Mouse (Mus musculus) layer of hippocampus, postnatal 25 days (tissue): ENCODE data around the gene Elovl2. TPM values are rescaled to one million over a fixed set of nuclear protein-coding genes. Genes with fewer than 3 reads are reported as not detected.
A peak's percentile ranks its signal among the peaks of the same experiment; 100 is the strongest.

Source experiments
- DNase-seq, 2 experiments: peaks; one replicate each; pipeline ENCODE4 v3.0.0; 2022; ENCODE audit warnings: mixed read lengths in 2 of 2, low spot score in 1 of 2; ENCODE audit errors: extremely low spot score in 1 of 2
- total RNA-seq, 2 experiments: library from RNA; stranded (reverse); gene quantifications; 2 replicates each; pipeline ENCODE4 v1.2.3; 2021

Elovl2 gene
- total RNA-seq, 2 experiments from 2014 or later, result 21.9 to 22.4 TPM

- no peak for DNase-seq
Measured at GRCm38 (mm10) chr13:41187886-41188285, 32.3 kb downstream of the Elovl2 start.

GRCm38 (mm10) chr13:41158426-41158825 lies 61.8 kb downstream of the Elovl2 start:
- DNase-seq, result no peak

GRCm38 (mm10) chr13:41153146-41153545 lies 67.1 kb downstream of the Elovl2 start:
- no peak for DNase-seq

GRCm38 (mm10) chr13:41146271-41146670 lies 73.9 kb downstream of the Elovl2 start:
- DNase-seq, result peak; percentile 66 to 87

GRCm38 (mm10) chr13:41145433-41145970 lies 74.7 kb downstream of the Elovl2 start:
- DNase-seq, result no peak

- DNase-seq, result peak; percentile 24 to 80
Measured at GRCm38 (mm10) chr13:41134901-41135300, 85.3 kb downstream of the Elovl2 start.

Other genes starting within 250 kb of the Elovl2 start
- 10 to 100 TPM; 40.5 to 44.7 TPM for gene Pak1ip1, start 219.4 kb downstream of the Elovl2 start, total RNA-seq
- 10 to 100 TPM; 57.8 to 65.9 TPM for gene Tmem14c, start 204.1 kb downstream of the Elovl2 start, total RNA-seq
- 1 to 10 TPM in 1 of 2 experiments, under 1 TPM in 1; 0.71 to 1.4 TPM for gene Mak, start 140.7 kb downstream of the Elovl2 start, total RNA-seq
- not detected for gene Gcm2, start 109.4 kb downstream of the Elovl2 start, total RNA-seq
- gene Sycp2l, start 106.1 kb downstream of the Elovl2 start, total RNA-seq, result not detected
- 100 to 1,000 TPM; 140 to 149 TPM for gene Smim13, start 29.4 kb upstream of the Elovl2 start, total RNA-seq
- gene Gm17364, start 53.6 kb upstream of the Elovl2 start, total RNA-seq, result not detected